Comparison of ENCODE assay signal across 50 mouse cellular contexts in genomic region chr3:92687110-92687509, GRCm38 (mm10). TPM values are rescaled to one million over a fixed set of nuclear protein-coding genes. Genes with fewer than 3 reads are reported as not detected.
"Had no signal": no experiment of that assay in that cellular context is flagged by ENCODE, and none has a peak within 500 bp of the region (broad histone marks: within the 10 kb centered on the region; RNA-seq: fewer than 3 reads in every experiment).

TSS of gene Lce1d (minus strand) at chr3:92687210.

- H3K4me3 ChIP-seq: heart, embryonic 10.5 days; heart, embryonic 12.5 days; heart, embryonic 13.5 days; heart, embryonic 15.5 days; hindbrain, embryonic 10.5 days; hindbrain, embryonic 12.5 days; hindbrain, embryonic 13.5 days; hindbrain, embryonic 15.5 days; intestine, embryonic 15.5 days; kidney, embryonic 15.5 days; layer of hippocampus, adult 2 months had no signal

- H3K9ac ChIP-seq: heart, embryonic 12.5 days; heart, embryonic 13.5 days; heart, embryonic 15.5 days; hindbrain, embryonic 12.5 days; hindbrain, embryonic 13.5 days; hindbrain, embryonic 14.5 days; hindbrain, embryonic 15.5 days; intestine, embryonic 15.5 days; kidney, embryonic 15.5 days had no signal

- H3K27ac ChIP-seq: heart, embryonic 10.5 days; heart, embryonic 13.5 days; heart, embryonic 15.5 days; hindbrain, embryonic 10.5 days; hindbrain, embryonic 12.5 days; hindbrain, embryonic 13.5 days; hindbrain, embryonic 14.5 days; hindbrain, embryonic 15.5 days; hindbrain, postnatal 0 days; intestine, embryonic 15.5 days; kidney, embryonic 15.5 days; kidney, postnatal 0 days; layer of hippocampus, adult 2 months had no signal

- H3K4me2 ChIP-seq: heart, embryonic 11.5 days; heart, embryonic 12.5 days; heart, embryonic 13.5 days; heart, embryonic 15.5 days; hindbrain, embryonic 12.5 days; hindbrain, embryonic 13.5 days; hindbrain, embryonic 14.5 days; hindbrain, embryonic 15.5 days; intestine, embryonic 15.5 days; kidney, embryonic 15.5 days had no signal

- H3K4me1 ChIP-seq: heart, embryonic 10.5 days; heart, embryonic 12.5 days; heart, embryonic 13.5 days; heart, embryonic 15.5 days; hindbrain, embryonic 10.5 days; hindbrain, embryonic 12.5 days; hindbrain, embryonic 13.5 days; hindbrain, embryonic 15.5 days; intestine, embryonic 15.5 days; kidney, embryonic 15.5 days had no signal

- H3K9me3 ChIP-seq: heart, embryonic 10.5 days; heart, embryonic 12.5 days; heart, embryonic 13.5 days; heart, embryonic 15.5 days; hindbrain, embryonic 10.5 days; hindbrain, embryonic 12.5 days; hindbrain, embryonic 13.5 days; hindbrain, embryonic 15.5 days; intestine, embryonic 15.5 days; kidney, embryonic 15.5 days had no signal

- ATAC-seq: hindbrain, embryonic 16.5 days; hindbrain, postnatal 0 days; inflammation-experienced regulatory T-cells, adult 6 months; intestine, embryonic 15.5 days; intestine, embryonic 16.5 days; intestine, postnatal 0 days had no signal

- H3K36me3 ChIP-seq: heart, embryonic 10.5 days; heart, embryonic 12.5 days; heart, embryonic 13.5 days; heart, embryonic 15.5 days; hindbrain, embryonic 10.5 days; hindbrain, embryonic 12.5 days; hindbrain, embryonic 13.5 days; hindbrain, embryonic 15.5 days; intestine, embryonic 15.5 days; kidney, embryonic 15.5 days had no signal

- H3K27me3 ChIP-seq: heart, embryonic 12.5 days; heart, embryonic 13.5 days; heart, embryonic 15.5 days; hindbrain, embryonic 12.5 days; hindbrain, embryonic 13.5 days; hindbrain, embryonic 15.5 days; intestine, embryonic 15.5 days; kidney, embryonic 15.5 days had no signal

- DNase-seq: heart, postnatal 10 days; heart, postnatal 14 days; heart, postnatal 36 days; heart, postnatal 4 days; kidney, adult 11 months; kidney, adult 18-20 months; kidney, adult 2 months; kidney, adult 8-10 months; kidney, adult 9 months; kidney, postnatal 10 days; kidney, postnatal 14 days; kidney, postnatal 25 days; kidney, postnatal 36 days; kidney, postnatal 4 days; layer of hippocampus, adult 9-11 months; layer of hippocampus, postnatal 36 days had no signal

RNA-seq across cellular contexts. Expression of gene Lce1d, which starts in this region (rescaled TPM):
- total RNA-seq: heart, postnatal 10 days; heart, postnatal 14 days; heart, postnatal 25 days; heart, postnatal 36 days; heart, postnatal 4 days; hematopoietic stem cell, adult 5-6 weeks; hindbrain, postnatal 0 days; layer of hippocampus, adult 18-20 months; layer of hippocampus, adult 2 months; layer of hippocampus, adult 8-10 months; layer of hippocampus, postnatal 10 days; layer of hippocampus, postnatal 14 days; layer of hippocampus, postnatal 25 days; layer of hippocampus, postnatal 36 days had no signal
- polyA plus RNA-seq: heart, embryonic 10.5 days; heart, embryonic 11.5 days; heart, embryonic 12.5 days; heart, embryonic 13.5 days; heart, embryonic 14.5 days; heart, embryonic 15.5 days; heart, embryonic 16.5 days; heart, postnatal 0 days; hindbrain, embryonic 10.5 days; hindbrain, embryonic 11.5 days; hindbrain, embryonic 12.5 days; hindbrain, embryonic 13.5 days; hindbrain, embryonic 14.5 days; hindbrain, embryonic 15.5 days; hindbrain, embryonic 16.5 days; hindbrain, postnatal 0 days; inflammation-experienced regulatory T-cells, adult 6 months; intestine, embryonic 14.5 days; intestine, embryonic 15.5 days; intestine, embryonic 16.5 days; intestine, postnatal 0 days; kidney, adult 2 months; kidney, embryonic 14.5 days; kidney, embryonic 15.5 days; kidney, embryonic 16.5 days; kidney, postnatal 0 days; large intestine, adult 2 months had no signal
